ENCODE assay signal across 12 mouse cellular contexts in genomic region chr17:36226921-36227320, GRCm38 (mm10). TPM values are rescaled to one million over a fixed set of nuclear protein-coding genes. Genes with fewer than 3 reads are reported as not detected.
DNase-seq lines count a peak whose midpoint lies in the region; ATAC-seq and TF ChIP-seq lines count a peak whose summit lies in the region.
"Had no signal": no experiment of that assay in that cellular context is flagged by ENCODE, and none has a peak within 500 bp of the region (broad histone marks: within the 10 kb centered on the region; RNA-seq: fewer than 3 reads in every experiment).

No protein-coding gene starts in this region.

- H3K9me3 ChIP-seq in heart, embryonic 12.5 days (replicated peaks), result no peaks in the 10 kb centered on the region
- no peaks in the 10 kb centered on the region for H3K9me3 ChIP-seq in intestine, embryonic 16.5 days (ENCODE audit: control insufficient read depth, low read length)
- no peaks in the 10 kb centered on the region for H3K9me3 ChIP-seq in hindbrain, embryonic 14.5 days (ENCODE audit: control insufficient read depth, low read length)

- no peak for TF ChIP-seq EP300 in heart, adult 2 months (IDR thresholded peaks at IDR 0.05; ENCODE audit: insufficient read depth, low read depth, low read length)

- no peaks in the 10 kb centered on the region for H3K4me1 ChIP-seq in heart, adult 2 months (ENCODE audit: control insufficient read depth, insufficient read depth, low read length)
- peaks cover 10% of the 10 kb centered on the region for H3K4me1 ChIP-seq in heart, embryonic 12.5 days (replicated peaks)
- no peaks in the 10 kb centered on the region; the same call in 1 of the 2 replicates for H3K4me1 ChIP-seq in spleen, adult 2 months (ENCODE audit: control insufficient read depth, insufficient read depth, insufficient read length)
- no peaks in the 10 kb centered on the region for H3K4me1 ChIP-seq in intestine, embryonic 16.5 days (ENCODE audit: control insufficient read depth, insufficient read depth, low read length)
- H3K4me1 ChIP-seq in hindbrain, embryonic 14.5 days (replicated peaks; ENCODE audit: control insufficient read depth, insufficient read depth, low read length), result no peaks in the 10 kb centered on the region

- peak; percentile 31 for TF ChIP-seq CTCF in heart, adult 2 months (IDR thresholded peaks at IDR 0.05)
- TF ChIP-seq CTCF in spleen, adult 2 months (IDR thresholded peaks at IDR 0.05; ENCODE audit: extremely low read depth, insufficient read depth, insufficient read length, insufficient replicate concordance), result no peak

- 17% methylated on average over 8 of the region's 8 CpGs for WGBS in heart, adult 2 months
- WGBS in heart, embryonic 12.5 days, result 19% methylated on average over 8 of the region's 8 CpGs
- WGBS in spleen, adult 2 months, result 10% methylated on average over 8 of the region's 8 CpGs
- WGBS in intestine, embryonic 16.5 days, result 18% methylated on average over 8 of the region's 8 CpGs
- WGBS in hindbrain, embryonic 14.5 days, result 17% methylated on average over 8 of the region's 8 CpGs

- no peaks in the 10 kb centered on the region for H3K36me3 ChIP-seq in heart, adult 2 months (ENCODE audit: control insufficient read depth, insufficient read depth, low read length)
- H3K36me3 ChIP-seq in heart, embryonic 12.5 days, result no peaks in the 10 kb centered on the region
- no peaks in the 10 kb centered on the region for H3K36me3 ChIP-seq in spleen, adult 2 months (ENCODE audit: control insufficient read depth, insufficient read depth, low read length)
- no peaks in the 10 kb centered on the region for H3K36me3 ChIP-seq in intestine, embryonic 16.5 days (ENCODE audit: control insufficient read depth, insufficient read depth, low read length)
- no peaks in the 10 kb centered on the region for H3K36me3 ChIP-seq in hindbrain, embryonic 14.5 days (replicated peaks; ENCODE audit: control insufficient read depth, insufficient read depth)

- TF ChIP-seq POLR2A in heart, adult 2 months (IDR thresholded peaks at IDR 0.05; ENCODE audit: insufficient read depth, low read depth, low read length), result no peak
- TF ChIP-seq POLR2A in spleen, adult 2 months (IDR thresholded peaks at IDR 0.05; ENCODE audit: low read depth, low read length), result no peak

- no peak for ATAC-seq in heart, embryonic 12.5 days (ENCODE audit: insufficient number of reproducible peaks, low FRiP score)
- no peak for ATAC-seq in intestine, embryonic 16.5 days
- ATAC-seq in hindbrain, embryonic 14.5 days (ENCODE audit: low FRiP score), result no peak

- no peak overlapping the region for H3K4me2 ChIP-seq in heart, embryonic 12.5 days
- H3K4me2 ChIP-seq in intestine, embryonic 16.5 days (ENCODE audit: low read depth, low read length), result no peak overlapping the region
- no peak overlapping the region for H3K4me2 ChIP-seq in hindbrain, embryonic 14.5 days (replicated peaks)

- H3K4me3 ChIP-seq in heart, adult 2 months, result no peak overlapping the region
- no peak overlapping the region for H3K4me3 ChIP-seq in heart, embryonic 12.5 days
- H3K4me3 ChIP-seq in spleen, adult 2 months (ENCODE audit: extremely low read depth, insufficient read depth, insufficient read length), result no peak overlapping the region
- H3K4me3 ChIP-seq in intestine, embryonic 16.5 days (ENCODE audit: low read length), result no peak overlapping the region
- H3K4me3 ChIP-seq in hindbrain, embryonic 14.5 days (replicated peaks; ENCODE audit: low read length), result no peak overlapping the region

- no peak overlapping the region for H3K9ac ChIP-seq in heart, adult 2 months (ENCODE audit: low read depth, low read length)
- H3K9ac ChIP-seq in heart, embryonic 12.5 days, result no peak overlapping the region
- H3K9ac ChIP-seq in intestine, embryonic 16.5 days (ENCODE audit: low read depth, low read length), result no peak overlapping the region
- H3K9ac ChIP-seq in hindbrain, embryonic 14.5 days, result no peak overlapping the region

- DNase-seq in heart, adult 2 months, result peak in 1 of 2 experiments; percentile 8
- peak; percentile 31 to 53 for DNase-seq in spleen, adult 2 months (ENCODE audit: low read depth in 1 of 2, low spot score in 2 of 2)
- no peak for DNase-seq in spleen, adult 12 weeks (ENCODE audit: low spot score)
- DNase-seq in lung, postnatal 10 days, result peak; percentile 37
- peak; percentile 63 to 73 for DNase-seq in thymus, postnatal 36 days
- no peak for DNase-seq in hindbrain, embryonic 14.5 days (ENCODE audit: low spot score)

- no peak overlapping the region for H3K27ac ChIP-seq in heart, adult 2 months
- no peak overlapping the region for H3K27ac ChIP-seq in heart, embryonic 12.5 days (ENCODE audit: poor library complexity, severe bottlenecking)
- H3K27ac ChIP-seq in spleen, adult 2 months (ENCODE audit: insufficient read depth, low read length), result no peak overlapping the region
- no peak overlapping the region for H3K27ac ChIP-seq in intestine, embryonic 16.5 days (ENCODE audit: low read length)
- no peak overlapping the region for H3K27ac ChIP-seq in hindbrain, embryonic 14.5 days

- intact Hi-C loops in heart, adult 2 months (cut with DNase I), result no loop called here

- peaks cover 15% of the 10 kb centered on the region for H3K27me3 ChIP-seq in heart, adult 2 months (ENCODE audit: control insufficient read depth, insufficient read depth, low read length)
- H3K27me3 ChIP-seq in heart, embryonic 12.5 days (replicated peaks), result peaks cover 45% of the 10 kb centered on the region
- peaks cover 2% of the 10 kb centered on the region for H3K27me3 ChIP-seq in spleen, adult 2 months (ENCODE audit: control insufficient read depth, insufficient read depth, low read length)
- H3K27me3 ChIP-seq in intestine, embryonic 16.5 days (replicated peaks; ENCODE audit: control insufficient read depth, insufficient read depth, low read length), result peaks cover 49% of the 10 kb centered on the region
- peaks cover 52% of the 10 kb centered on the region for H3K27me3 ChIP-seq in hindbrain, embryonic 14.5 days (ENCODE audit: control insufficient read depth, insufficient read depth, low read length)

- no peaks in the 10 kb centered on the region for H3K79me2 ChIP-seq in heart, adult 2 months (replicated peaks; ENCODE audit: control insufficient read depth, insufficient read depth, low read length)

RNA-seq across cellular contexts. Expression of gene Rpp21, which starts 30.9 kb away (rescaled TPM):
- 10 to 100 TPM; 35.5 to 43.8 TPM for total RNA-seq in heart, adult 2 months (2021)
- polyA plus RNA-seq in heart, adult 2 months (2012; rRNA removed), result 49.8 and 59.1 TPM in 2 replicates
- 84.4 and 87.9 TPM in 2 replicates for polyA plus RNA-seq in heart, embryonic 12.5 days (2016; fragmentation: Nextera tagmentation; extraction: Ambion mirVana)
- polyA plus RNA-seq in spleen, adult 2 months (2012; rRNA removed), result 59.9 and 79.2 TPM in 2 replicates
- 129 and 139 TPM in 2 replicates for polyA plus RNA-seq in intestine, embryonic 16.5 days (2015; fragmentation: Nextera tagmentation; extraction: Ambion mirVana)
- polyA plus RNA-seq in hindbrain, embryonic 14.5 days (2014; fragmentation: Nextera tagmentation; extraction: Ambion mirVana), result 132 and 151 TPM in 2 replicates

RNA-seq across cellular contexts. Expression of gene H2-T3, which starts 36.8 kb away (rescaled TPM):
- total RNA-seq in heart, adult 2 months (2021), result not detected
- not detected in 2 replicates for polyA plus RNA-seq in heart, adult 2 months (2012; rRNA removed)
- polyA plus RNA-seq in heart, embryonic 12.5 days (2016; fragmentation: Nextera tagmentation; extraction: Ambion mirVana), result not detected in 2 replicates
- polyA plus RNA-seq in spleen, adult 2 months (2012; rRNA removed), result not detected in 2 replicates
- polyA plus RNA-seq in intestine, embryonic 16.5 days (2015; fragmentation: Nextera tagmentation; extraction: Ambion mirVana), result 42.3 and 46.9 TPM in 2 replicates
- not detected in 2 replicates for polyA plus RNA-seq in hindbrain, embryonic 14.5 days (2014; fragmentation: Nextera tagmentation; extraction: Ambion mirVana)
- polyA plus RNA-seq: heart, embryonic 14.5 days; neural tube, embryonic 14.5 days had no signal

RNA-seq across cellular contexts. Expression of gene Trim39, which starts 45.1 kb away (rescaled TPM):
- total RNA-seq in heart, adult 2 months (2021), result 1 to 10 TPM; 6.7 to 7.6 TPM
- 6.0 and 8.7 TPM in 2 replicates for polyA plus RNA-seq in heart, adult 2 months (2012; rRNA removed)
- 10.2 and 10.6 TPM in 2 replicates for polyA plus RNA-seq in heart, embryonic 12.5 days (2016; fragmentation: Nextera tagmentation; extraction: Ambion mirVana)
- polyA plus RNA-seq in spleen, adult 2 months (2012; rRNA removed), result 16.3 and 19.7 TPM in 2 replicates
- polyA plus RNA-seq in intestine, embryonic 16.5 days (2015; fragmentation: Nextera tagmentation; extraction: Ambion mirVana), result 9.7 and 10.6 TPM in 2 replicates
- 19.7 and 19.8 TPM in 2 replicates for polyA plus RNA-seq in hindbrain, embryonic 14.5 days (2014; fragmentation: Nextera tagmentation; extraction: Ambion mirVana)

RNA-seq across cellular contexts. Expression of gene Gm8909, which starts 58.6 kb away (rescaled TPM):
- under 1 TPM in 1 of 2 experiments, not detected in 1; 0.29 TPM for total RNA-seq in heart, adult 2 months (2021)
- polyA plus RNA-seq in heart, adult 2 months (2012; rRNA removed), result not detected in 2 replicates
- polyA plus RNA-seq in heart, embryonic 12.5 days (2016; fragmentation: Nextera tagmentation; extraction: Ambion mirVana), result 0.18 TPM in 1 of 2 replicates, not detected in the other
- polyA plus RNA-seq in spleen, adult 2 months (2012; rRNA removed), result 0.15 TPM in 1 of 2 replicates, not detected in the other
- polyA plus RNA-seq in intestine, embryonic 16.5 days (2015; fragmentation: Nextera tagmentation; extraction: Ambion mirVana), result 1.9 and 3.5 TPM in 2 replicates
- polyA plus RNA-seq in hindbrain, embryonic 14.5 days (2014; fragmentation: Nextera tagmentation; extraction: Ambion mirVana), result not detected in 2 replicates
- polyA plus RNA-seq: heart, embryonic 14.5 days; liver, embryonic 16.5 days; neural tube, embryonic 14.5 days had no signal

RNA-seq across cellular contexts. Expression of gene H2-M10.2, which starts 59.4 kb away (rescaled TPM):
- not detected for total RNA-seq in heart, adult 2 months (2021)
- polyA plus RNA-seq in heart, adult 2 months (2012; rRNA removed), result not detected in 2 replicates
- polyA plus RNA-seq in heart, embryonic 12.5 days (2016; fragmentation: Nextera tagmentation; extraction: Ambion mirVana), result not detected in 2 replicates
- polyA plus RNA-seq in spleen, adult 2 months (2012; rRNA removed), result not detected in 2 replicates
- polyA plus RNA-seq in intestine, embryonic 16.5 days (2015; fragmentation: Nextera tagmentation; extraction: Ambion mirVana), result not detected in 2 replicates
- polyA plus RNA-seq in hindbrain, embryonic 14.5 days (2014; fragmentation: Nextera tagmentation; extraction: Ambion mirVana), result 0.18 and 0.23 TPM in 2 replicates
- polyA plus RNA-seq: heart, embryonic 14.5 days; liver, embryonic 16.5 days; stomach, embryonic 16.5 days had no signal

Comparison
In these comparisons a context has a peak if more than half of its experiments do, and no peak if none do; other contexts are left out.
1. DNase-seq: peak in spleen, adult 2 months (2 of 2), lung, postnatal 10 days (single experiment) and thymus, postnatal 36 days (2 of 2); none in spleen, adult 12 weeks (single experiment) and hindbrain, embryonic 14.5 days (single experiment).
2. RNA of gene H2-T3, which starts 36.8 kb away (polyA plus RNA-seq): 42.3 to 46.9 TPM in intestine, embryonic 16.5 days; not detected in spleen, adult 2 months, not detected in heart, adult 2 months, not detected in heart, embryonic 12.5 days and not detected in hindbrain, embryonic 14.5 days; every median in the first group is over 10 times any median in the second.